Mouse (Mus musculus) embryo, embryonic 10 days (tissue): ENCODE results near the gene Gosr1.
"Not testable (repeated sequence)": the region's sequence is repeated elsewhere in the genome, so short reads cannot be mapped to it uniquely, and the experiment has no call there.

Source experiments
- DNase-seq: peaks from one replicate; pipeline ENCODE4 v3.0.0-alpha.2; 2015; ENCODE audit warnings: low spot score

The Gosr1 gene

GRCm38 (mm10) chr11:76734560-76734959 lies 28.8 kb downstream of the Gosr1 start:
- peak; percentile 19 for DNase-seq

DNA sequence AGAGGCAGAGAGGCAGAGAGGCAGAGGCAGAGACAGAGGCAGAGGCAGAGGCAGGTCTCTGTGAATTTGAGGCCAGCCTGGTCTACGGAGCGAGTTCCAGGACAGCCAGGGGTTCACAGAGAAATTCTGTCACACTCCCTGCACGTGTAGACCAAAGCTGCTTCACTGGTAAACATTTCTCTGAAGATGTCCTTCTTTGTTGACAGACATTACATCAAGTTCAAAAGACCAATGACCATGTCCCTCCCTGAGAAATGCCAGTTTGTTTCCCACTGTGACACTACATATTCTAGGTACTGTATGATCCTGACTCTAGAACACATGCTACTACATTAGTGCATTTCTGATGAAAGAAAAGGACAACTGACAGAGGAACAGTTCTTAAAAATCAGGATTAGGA lies 32.7 kb downstream of the Gosr1 start:
- DNase-seq = no peak

- no peak for DNase-seq
These were observed 35.3 kb downstream of the Gosr1 start for GRCm38 (mm10) chr11:76728093-76728492.

DNA sequence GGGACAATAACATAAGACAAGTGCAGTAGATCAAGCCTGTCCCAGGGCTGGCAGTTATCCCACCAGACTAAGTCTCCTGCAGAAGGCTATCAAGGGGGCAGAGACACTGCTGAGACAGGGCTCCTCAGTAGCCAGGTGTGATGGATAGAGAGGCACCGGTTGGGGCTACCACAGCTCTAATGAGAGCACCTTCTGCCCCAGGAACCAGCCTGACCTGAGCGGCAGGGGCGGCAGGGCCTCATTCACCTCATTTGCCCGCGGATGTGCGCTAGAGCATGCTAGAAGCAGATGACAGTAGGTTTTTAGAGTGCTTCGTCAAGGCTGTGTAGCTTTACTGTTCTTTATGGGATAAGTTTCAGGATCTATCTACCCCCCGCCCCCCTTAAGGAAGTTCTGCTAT lies 39.5 kb downstream of the Gosr1 start:
- DNase-seq = no peak

- no peak for DNase-seq
These were observed 46.4 kb downstream of the Gosr1 start for GRCm38 (mm10) chr11:76717000-76717399.

DNA sequence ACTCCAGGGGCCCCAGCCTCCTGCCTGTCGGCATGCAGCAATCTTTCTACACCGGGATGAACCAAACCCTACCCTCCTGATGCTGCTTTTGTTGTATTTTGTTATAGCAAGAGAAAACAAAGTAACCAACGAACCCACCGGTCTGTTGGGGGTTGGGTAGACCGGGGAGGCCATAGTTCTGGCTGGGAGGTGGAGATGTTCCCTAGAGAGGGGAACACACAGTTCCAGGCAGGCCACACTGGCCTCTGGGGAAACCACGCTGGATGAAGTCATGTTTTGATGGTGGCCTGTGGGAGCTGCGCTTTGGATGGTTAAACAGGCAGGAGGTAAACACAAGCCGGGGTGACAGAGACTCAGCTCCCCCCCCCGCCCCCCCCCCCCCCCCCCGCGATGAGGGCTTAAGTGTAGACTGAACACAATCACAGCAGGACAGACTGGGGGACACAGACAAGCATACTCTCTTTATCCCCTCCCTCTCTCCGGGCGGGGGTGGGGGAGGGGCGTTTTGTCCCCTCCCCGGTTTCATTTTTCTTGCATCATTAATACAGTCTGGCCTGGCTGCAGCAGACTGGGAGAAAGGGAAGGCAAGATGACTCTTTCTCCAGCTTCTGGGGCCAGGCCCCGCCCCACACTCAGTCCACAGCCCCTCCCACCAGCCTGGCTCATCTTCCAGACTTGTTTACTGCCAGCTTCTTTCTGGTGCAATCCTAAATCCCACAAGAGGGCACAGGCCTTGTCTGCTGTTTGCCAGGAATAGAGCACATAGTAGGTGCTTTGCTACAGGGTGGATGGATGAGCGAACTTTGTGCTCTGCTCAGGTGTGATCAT lies 53.5 kb downstream of the Gosr1 start:
- DNase-seq = peak; percentile 53

DNA sequence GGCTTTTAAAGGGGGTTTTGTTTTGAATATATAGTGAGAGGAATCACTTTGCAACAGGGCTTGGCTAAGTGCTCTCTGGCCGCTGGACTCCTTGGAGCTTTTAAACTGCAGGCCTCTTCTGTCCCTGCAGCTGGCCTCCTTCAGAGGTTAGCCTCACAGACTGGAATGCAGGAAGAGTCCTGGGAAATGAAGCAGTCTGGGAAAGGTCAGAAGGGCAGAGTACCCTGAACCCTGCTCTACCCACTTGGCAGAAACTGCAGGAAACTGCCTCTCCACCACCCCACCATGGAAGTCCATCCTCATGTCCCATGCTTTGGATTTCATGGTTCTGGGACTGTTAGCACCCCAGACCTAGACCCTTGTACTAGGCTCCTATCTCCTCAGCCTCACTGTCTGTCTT lies 54.5 kb downstream of the Gosr1 start:
- peak; percentile 53 for DNase-seq

DNA sequence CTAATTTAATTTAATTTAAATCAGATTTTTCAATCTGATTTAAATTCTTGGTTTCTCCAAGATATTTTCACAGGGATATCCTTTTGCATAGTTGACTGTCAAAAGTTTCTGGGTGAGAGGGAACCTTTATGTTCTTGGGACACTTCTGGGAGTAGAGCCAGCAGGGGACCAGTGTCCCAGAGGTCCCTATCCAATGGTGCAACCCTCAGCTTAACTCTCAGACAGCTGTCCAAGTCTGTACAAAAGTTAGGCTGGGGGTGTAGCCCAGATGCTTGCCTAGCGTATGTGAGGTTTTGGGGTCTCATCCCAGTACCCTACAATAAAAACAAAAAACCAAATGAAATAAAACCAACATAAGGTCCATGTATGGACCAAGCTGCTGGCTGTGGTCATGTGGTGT lies 55.3 kb downstream of the Gosr1 start:
- no peak for DNase-seq

DNA sequence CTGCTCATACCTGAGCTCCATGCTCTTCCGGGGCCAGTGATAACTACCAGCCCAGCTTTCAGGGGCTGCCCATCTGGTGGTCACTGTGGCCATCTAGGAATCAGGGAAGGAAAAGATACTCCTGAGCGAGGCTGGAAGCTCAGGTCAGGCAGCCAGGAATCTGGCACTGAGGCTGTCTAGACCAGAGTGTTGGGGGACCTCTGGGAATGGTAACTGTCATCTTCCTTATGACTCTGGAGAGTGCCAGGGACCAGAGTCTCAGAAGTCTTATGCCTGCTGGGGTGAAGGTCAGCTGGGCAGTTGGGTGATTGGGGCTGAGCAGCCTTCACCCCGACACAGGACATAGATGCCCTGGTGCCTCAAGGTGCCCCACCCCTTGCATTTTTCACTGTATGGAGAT lies 55.7 kb downstream of the Gosr1 start:
- DNase-seq = no peak

GRCm38 (mm10) chr11:76699626-76700025 lies 63.8 kb downstream of the Gosr1 start:
- no peak for DNase-seq

DNA sequence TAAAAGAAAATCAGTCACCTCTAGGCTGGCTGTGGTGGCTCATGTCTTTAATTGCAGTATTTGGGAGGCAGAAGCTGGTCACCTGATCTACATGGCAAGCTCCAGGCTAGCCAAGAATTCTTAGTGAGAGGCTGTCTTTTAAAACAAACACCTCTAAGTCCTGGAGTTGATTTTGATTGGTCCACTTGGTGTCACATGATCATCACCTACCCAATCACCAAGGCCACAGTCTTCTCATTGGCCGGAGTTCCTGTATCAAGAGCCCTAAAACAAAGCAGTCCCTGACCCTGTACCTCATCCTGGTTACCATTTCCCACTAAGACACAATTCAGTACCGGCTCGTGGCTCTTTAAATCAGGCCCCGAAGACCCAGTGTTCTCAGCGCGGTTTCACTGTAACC lies 67.6 kb downstream of the Gosr1 start:
- no peak for DNase-seq

GRCm38 (mm10) chr11:76692096-76692495 lies 71.3 kb downstream of the Gosr1 start:
- no peak for DNase-seq

DNA sequence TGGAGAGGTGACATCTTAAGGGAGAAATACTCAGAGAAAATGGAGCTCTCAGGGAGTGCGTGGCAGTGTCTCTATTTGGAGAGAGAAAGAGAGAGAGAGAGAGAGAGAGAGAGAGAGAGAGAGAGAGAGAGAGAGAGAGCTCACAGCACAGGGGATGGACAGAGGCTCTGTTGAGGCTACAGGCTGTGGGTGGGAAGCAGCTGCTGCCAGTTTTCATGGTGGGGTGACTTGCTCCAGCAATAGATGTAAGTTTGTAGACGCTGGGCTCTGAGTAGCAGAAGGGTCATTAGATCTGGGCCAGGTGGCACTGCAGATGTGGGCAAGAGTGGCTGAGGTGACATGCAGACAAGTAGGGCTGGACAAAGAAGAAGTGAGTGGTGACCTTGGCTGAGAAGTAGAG lies 77.8 kb downstream of the Gosr1 start:
- no peak for DNase-seq

DNA sequence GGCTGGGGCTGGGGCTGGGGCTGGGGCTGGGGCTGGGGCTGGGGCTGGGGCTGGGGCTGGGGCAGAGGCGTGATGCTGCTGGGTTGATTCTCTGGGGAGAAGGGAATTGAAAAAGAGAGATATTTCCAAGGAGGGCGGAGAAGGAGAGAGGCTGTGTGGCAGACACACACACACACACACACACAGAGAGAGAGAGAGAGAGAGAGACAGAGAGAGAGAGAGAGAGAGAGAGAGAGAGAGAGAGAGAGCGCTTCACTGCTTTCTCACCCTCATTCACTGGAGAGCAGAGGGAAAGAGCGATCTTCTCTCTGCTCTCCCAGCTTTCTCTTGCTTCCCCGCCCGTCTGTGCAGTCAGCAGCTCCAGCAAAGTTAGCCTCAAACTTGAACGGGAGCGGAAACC lies 83.9 kb downstream of the Gosr1 start, which contains the start of gene Trarg1:
Gene Trarg1 (plus strand): TSS at position 301 of the 400 bp plus-strand sequence.
- not testable (repeated sequence) for DNase-seq
